Mouse (Mus musculus) neural tube, embryonic 15.5 days (tissue): ENCODE data around the gene Icos. TPM values are rescaled to one million over a fixed set of nuclear protein-coding genes. Genes with fewer than 3 reads are reported as not detected.

Experiments
- ATAC-seq: fragments of 200-750 bp; cut with Nextera tagmentation; 2 replicates; pipeline ENCODE4 v1.8.0; 2017; ENCODE audit warnings: mild to moderate bottlenecking, moderate TSS enrichment, moderate library complexity; ENCODE audit not compliant: low FRiP score
- H3K27ac ChIP-seq: fragments of 300-500 bp; sonication (generic); replicated peaks from 2 replicates; pipeline ENCODE4 v1.5.1; 2015; ENCODE audit warnings: mild to moderate bottlenecking, inconsistent platforms
- H3K27me3 ChIP-seq: fragments of 300-500 bp; sonication (generic); replicated peaks from 2 replicates; pipeline ENCODE4 v1.6.1; 2015; ENCODE audit warnings: inconsistent platforms
- H3K36me3 ChIP-seq: fragments of 300-500 bp; sonication (generic); 2 replicates; pipeline ENCODE4 v1.6.1; 2015; ENCODE audit warnings: inconsistent platforms
- H3K4me1 ChIP-seq: fragments of 300-500 bp; sonication (generic); 2 replicates; pipeline ENCODE4 v1.6.1; 2015; ENCODE audit warnings: inconsistent platforms
- H3K4me2 ChIP-seq: fragments of 300-500 bp; sonication (generic); 2 replicates; pipeline ENCODE4 v1.6.1; 2015; ENCODE audit warnings: inconsistent platforms, mild to moderate bottlenecking, moderate library complexity
- H3K4me3 ChIP-seq: fragments of 300-500 bp; sonication (generic); replicated peaks from 2 replicates; pipeline ENCODE4 v1.5.1; 2015; ENCODE audit warnings: mild to moderate bottlenecking, inconsistent platforms
- H3K9ac ChIP-seq: fragments of 300-500 bp; sonication (generic); replicated peaks from 2 replicates; pipeline ENCODE4 v1.6.1; 2015; ENCODE audit warnings: mild to moderate bottlenecking, inconsistent platforms
- H3K9me3 ChIP-seq: fragments of 300-500 bp; sonication (generic); replicated peaks from 2 replicates; pipeline ENCODE4 v1.6.1; 2016; ENCODE audit warnings: inconsistent platforms
- WGBS: fragments of 180-500 bp; shearing (Covaris S2); methylation state at CpG from one replicate; pipeline ENCODE4 v1.1.7; 2015; ENCODE audit warnings: mixed read lengths; 5-methylcytosine and 5-hydroxymethylcytosine counted together
- polyA plus RNA-seq: library from polyadenylated mRNA; unstranded; fragments of >200 nt; fragmentation: Nextera tagmentation; extraction: Ambion mirVana; gene quantifications from 2 replicates; pipeline ENCODE4 v1.2.1, GENCODE M21; 2015

Gene Icos
- polyA plus RNA-seq, 1 experiment from 2014 or later = 0.12 TPM

GRCm38 (mm10) chr1:60945633-60946401 is 31.9 kb upstream of the Icos start:
- H3K9ac ChIP-seq = no peak overlapping the region
- ATAC-seq = no peak
- H3K27me3 ChIP-seq = no peaks in the 10 kb centered on the region
- no peaks in the 10 kb centered on the region for H3K9me3 ChIP-seq
- no peak overlapping the region for H3K4me2 ChIP-seq
- no peaks in the 10 kb centered on the region for H3K36me3 ChIP-seq
- no peak overlapping the region for H3K27ac ChIP-seq
- no peaks in the 10 kb centered on the region for H3K4me1 ChIP-seq
- WGBS = 84% methylated on average over 8 of the region's 8 CpGs
- no peak overlapping the region for H3K4me3 ChIP-seq

- 90% methylated on average over 6 of the region's 6 CpGs for WGBS
- Histone ChIP-seq H3K4me2 (no peak overlapping the region), H3K27ac (no peak overlapping the region), H3K27me3 (no peaks in the 10 kb centered on the region), H3K4me1 (no peaks in the 10 kb centered on the region), H3K9ac (no peak overlapping the region), H3K36me3 (no peaks in the 10 kb centered on the region), H3K4me3 (no peak overlapping the region), H3K9me3 (no peaks in the 10 kb centered on the region)
- ATAC-seq = no peak
These were observed 29.6 kb upstream of the Icos start for GRCm38 (mm10) chr1:60948112-60948511.

- Histone ChIP-seq H3K9me3 (no peaks in the 10 kb centered on the region), H3K4me3 (no peak overlapping the region), H3K27ac (no peak overlapping the region), H3K27me3 (no peaks in the 10 kb centered on the region), H3K36me3 (no peaks in the 10 kb centered on the region), H3K9ac (no peak overlapping the region), H3K4me2 (no peak overlapping the region), H3K4me1 (no peaks in the 10 kb centered on the region)
- ATAC-seq = no peak
- WGBS = 66% methylated on average over 7 of the region's 7 CpGs
These were observed 24.8 kb upstream of the Icos start for GRCm38 (mm10) chr1:60952958-60953357.

- H3K27me3 ChIP-seq = no peaks in the 10 kb centered on the region
- H3K4me1 ChIP-seq = no peaks in the 10 kb centered on the region
- no peak overlapping the region for H3K9ac ChIP-seq
- WGBS = 92% methylated on average over 7 of the region's 7 CpGs
- no peaks in the 10 kb centered on the region for H3K36me3 ChIP-seq
- H3K4me2 ChIP-seq = no peak overlapping the region
- H3K4me3 ChIP-seq = no peak overlapping the region
- H3K27ac ChIP-seq = no peak overlapping the region
- ATAC-seq = no peak
- H3K9me3 ChIP-seq = no peaks in the 10 kb centered on the region
These were observed 24.0 kb upstream of the Icos start for GRCm38 (mm10) chr1:60953686-60954085.

- WGBS = 59% methylated on average over 2 of the region's 2 CpGs
- Histone ChIP-seq H3K4me2 (no peak overlapping the region), H3K27ac (no peak overlapping the region), H3K4me3 (no peak overlapping the region), H3K4me1 (no peaks in the 10 kb centered on the region), H3K9ac (no peak overlapping the region), H3K36me3 (no peaks in the 10 kb centered on the region), H3K9me3 (no peaks in the 10 kb centered on the region), H3K27me3 (no peaks in the 10 kb centered on the region)
- no peak for ATAC-seq
These were observed 23.0 kb upstream of the Icos start for GRCm38 (mm10) chr1:60954759-60955158.

GRCm38 (mm10) chr1:60955186-60955585 is 22.5 kb upstream of the Icos start:
- H3K4me2 ChIP-seq = no peak overlapping the region
- 94% methylated on average over 3 of the region's 3 CpGs for WGBS
- H3K9me3 ChIP-seq = no peaks in the 10 kb centered on the region
- H3K9ac ChIP-seq = no peak overlapping the region
- no peaks in the 10 kb centered on the region for H3K4me1 ChIP-seq
- ATAC-seq = no peak
- H3K27ac ChIP-seq = no peak overlapping the region
- no peaks in the 10 kb centered on the region for H3K36me3 ChIP-seq
- H3K27me3 ChIP-seq = no peaks in the 10 kb centered on the region
- H3K4me3 ChIP-seq = no peak overlapping the region

- 87% methylated on average over 6 of the region's 6 CpGs for WGBS
These were observed 21.5 kb upstream of the Icos start for GRCm38 (mm10) chr1:60956196-60956595.

GRCm38 (mm10) chr1:60958287-60958686 is 19.4 kb upstream of the Icos start:
- H3K4me1 ChIP-seq = no peaks in the 10 kb centered on the region
- no peak for ATAC-seq
- H3K9me3 ChIP-seq = no peaks in the 10 kb centered on the region
- H3K27ac ChIP-seq = no peak overlapping the region
- WGBS = 81% methylated on average over 1 of the region's 1 CpGs
- no peak overlapping the region for H3K4me3 ChIP-seq
- H3K9ac ChIP-seq = no peak overlapping the region
- H3K4me2 ChIP-seq = no peak overlapping the region
- no peaks in the 10 kb centered on the region for H3K27me3 ChIP-seq
- H3K36me3 ChIP-seq = no peaks in the 10 kb centered on the region

More at GRCm38 (mm10) chr1:60956196-60956595, 21.5 kb upstream of the Icos start:
- H3K27me3 ChIP-seq = no peaks in the 10 kb centered on the region
- H3K4me1 ChIP-seq = no peaks in the 10 kb centered on the region
- H3K4me3 ChIP-seq = no peak overlapping the region
- H3K36me3 ChIP-seq = no peaks in the 10 kb centered on the region
- no peak overlapping the region for H3K27ac ChIP-seq
- no peak for ATAC-seq
- no peak overlapping the region for H3K9ac ChIP-seq
- no peaks in the 10 kb centered on the region for H3K9me3 ChIP-seq
- no peak overlapping the region for H3K4me2 ChIP-seq

- 92% methylated on average over 4 of the region's 4 CpGs for WGBS
- Histone ChIP-seq H3K36me3 (no peaks in the 10 kb centered on the region), H3K9me3 (no peaks in the 10 kb centered on the region), H3K4me1 (no peaks in the 10 kb centered on the region), H3K4me3 (no peak overlapping the region), H3K27ac (no peak overlapping the region), H3K9ac (no peak overlapping the region), H3K4me2 (no peak overlapping the region), H3K27me3 (no peaks in the 10 kb centered on the region)
- no peak for ATAC-seq
These were observed 18.5 kb upstream of the Icos start for GRCm38 (mm10) chr1:60959246-60959645.

- H3K4me1 ChIP-seq = no peaks in the 10 kb centered on the region
- no peaks in the 10 kb centered on the region for H3K36me3 ChIP-seq
- no peak overlapping the region for H3K9ac ChIP-seq
- H3K4me2 ChIP-seq = no peak overlapping the region
- H3K4me3 ChIP-seq = no peak overlapping the region
- no peak overlapping the region for H3K27ac ChIP-seq
- WGBS = 86% methylated on average over 11 of the region's 11 CpGs
- H3K27me3 ChIP-seq = no peaks in the 10 kb centered on the region
- ATAC-seq = no peak
- no peaks in the 10 kb centered on the region for H3K9me3 ChIP-seq
These were observed 17.3 kb upstream of the Icos start for GRCm38 (mm10) chr1:60960451-60960850.

GRCm38 (mm10) chr1:60961080-60961479 is 16.6 kb upstream of the Icos start:
- H3K4me2 ChIP-seq = no peak overlapping the region
- no peaks in the 10 kb centered on the region for H3K27me3 ChIP-seq
- no peak overlapping the region for H3K9ac ChIP-seq
- no peaks in the 10 kb centered on the region for H3K9me3 ChIP-seq
- 24% methylated on average over 4 of the region's 4 CpGs for whole genome bisulfite sequencing
- ATAC-seq = no peak
- no peak overlapping the region for H3K4me3 ChIP-seq
- no peaks in the 10 kb centered on the region for H3K4me1 ChIP-seq
- H3K36me3 ChIP-seq = no peaks in the 10 kb centered on the region
- no peak overlapping the region for H3K27ac ChIP-seq

- Histone ChIP-seq H3K4me3 (no peak overlapping the region), H3K27me3 (no peaks in the 10 kb centered on the region), H3K36me3 (no peaks in the 10 kb centered on the region), H3K27ac (no peak overlapping the region), H3K9ac (no peak overlapping the region), H3K4me2 (no peak overlapping the region), H3K4me1 (no peaks in the 10 kb centered on the region), H3K9me3 (no peaks in the 10 kb centered on the region)
- WGBS = 93% methylated on average over 4 of the region's 4 CpGs
- no peak for ATAC-seq
These were observed 15.6 kb upstream of the Icos start for GRCm38 (mm10) chr1:60962095-60962494.
